Mouse (Mus musculus): ENCODE measurements around the gene Ncor2. TPM values are rescaled to one million over a fixed set of nuclear protein-coding genes. Genes with fewer than 3 reads are reported as not detected.

Ncor2 gene
- total and polyA plus RNA-seq, 3 experiments: 5.0 to 46.8 TPM; not detected in 1

DNA sequence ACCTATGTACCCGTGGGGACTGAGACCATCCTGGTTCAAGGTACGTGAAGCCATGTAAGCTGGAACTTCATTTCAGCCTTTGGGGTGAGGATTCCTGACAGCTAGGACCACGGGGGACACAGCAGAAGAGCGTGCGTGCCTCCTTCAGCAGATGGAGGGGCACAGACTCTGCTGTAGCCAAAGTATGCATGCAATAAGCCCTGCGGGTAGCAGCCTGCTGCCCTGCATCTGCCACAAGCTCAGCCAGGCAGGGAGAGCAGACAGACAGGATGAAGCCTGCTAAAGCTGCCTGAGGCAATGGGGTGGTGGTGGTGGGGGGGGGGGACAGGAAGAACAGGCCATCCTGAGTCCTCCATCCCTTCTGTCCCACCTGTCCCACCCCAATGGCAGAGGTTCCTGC lies 135.6 kb downstream of the Ncor2 start:
- no peak overlapping the region for H3K9ac ChIP-seq (ENCODE audit: control insufficient read depth, low read depth, low read length, poor library complexity, severe bottlenecking)
- TF ChIP-seq ELF1 (IDR thresholded peaks at IDR 0.05; ENCODE audit: low read depth, low read length) (no peak), JUND (IDR thresholded peaks at IDR 0.05; ENCODE audit: low read depth, low read length) (no peak), ETS1 (IDR thresholded peaks at IDR 0.05; ENCODE audit: low read depth, low read length) (no peak), MYB (IDR thresholded peaks at IDR 0.05; ENCODE audit: low read depth, low read length) (no peak), ZKSCAN1 (IDR thresholded peaks at IDR 0.05; ENCODE audit: low read depth, low read length) (no peak)
- H3K79me2 ChIP-seq (ENCODE audit: control insufficient read depth, insufficient read depth, low read length, poor library complexity): no peaks in the 10 kb centered on the region
- no peak overlapping the region for H3K27ac ChIP-seq (ENCODE audit: control insufficient read depth, low read depth, low read length)
- H3K36me3 ChIP-seq (ENCODE audit: control insufficient read depth in 1 of 2, insufficient read depth in 2 of 2, low read length in 2 of 2): no peaks in the 10 kb centered on the region; a peak in 1 of 4 replicates
- no peaks in the 10 kb centered on the region for H3K9me3 ChIP-seq (replicated peaks; ENCODE audit: insufficient read depth, low read length)
- no peaks in the 10 kb centered on the region for H3K4me1 ChIP-seq (ENCODE audit: control insufficient read depth in 1 of 2, insufficient read depth in 2 of 2, low read length in 2 of 2)
- H3K27me3 ChIP-seq (ENCODE audit: control insufficient read depth in 1 of 2, insufficient read depth in 2 of 2, low read length in 2 of 2): no peaks in the 10 kb centered on the region
- no peak for DNase-seq (ENCODE audit: low read depth, low spot score)
- no peak overlapping the region for H3K4me3 ChIP-seq (ENCODE audit: control insufficient read depth in 1 of 2, insufficient read depth in 1 of 2, low read depth in 2 of 2, low read length in 2 of 2)

DNA sequence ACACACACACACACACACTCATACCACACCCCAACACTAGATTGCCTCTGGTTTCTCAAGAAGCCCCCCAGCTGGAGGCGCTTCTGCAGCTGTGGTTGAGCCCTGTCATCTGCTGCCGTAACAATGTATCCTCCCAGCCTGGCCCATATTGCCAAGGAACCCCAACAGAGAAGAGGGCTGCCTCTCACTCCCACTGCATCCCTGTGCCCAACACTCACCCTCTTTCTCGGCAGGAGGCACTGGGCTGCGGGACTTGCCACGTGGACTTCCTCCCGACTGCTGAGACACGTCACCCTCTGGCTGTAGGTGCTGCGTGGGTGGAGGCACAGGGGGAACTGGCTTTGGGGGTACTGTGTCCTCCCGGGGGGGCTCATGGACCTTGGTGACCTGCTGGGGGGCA lies 137.4 kb downstream of the Ncor2 start:
- Histone ChIP-seq H3K27ac (ENCODE audit: control insufficient read depth, low read depth, low read length) (no peak overlapping the region), H3K9ac (ENCODE audit: control insufficient read depth, low read depth, low read length, poor library complexity, severe bottlenecking) (no peak overlapping the region), H3K79me2 (ENCODE audit: control insufficient read depth, insufficient read depth, low read length, poor library complexity) (no peaks in the 10 kb centered on the region), H3K9me3 (replicated peaks; ENCODE audit: insufficient read depth, low read length) (no peaks in the 10 kb centered on the region), H3K4me1 (ENCODE audit: control insufficient read depth in 1 of 2, insufficient read depth in 2 of 2, low read length in 2 of 2) (no peaks in the 10 kb centered on the region), H3K36me3 (ENCODE audit: control insufficient read depth in 1 of 2, insufficient read depth in 2 of 2, low read length in 2 of 2) (no peaks in the 10 kb centered on the region), H3K27me3 (ENCODE audit: control insufficient read depth in 1 of 2, insufficient read depth in 2 of 2, low read length in 2 of 2) (no peaks in the 10 kb centered on the region), H3K4me3 (ENCODE audit: control insufficient read depth in 1 of 2, insufficient read depth in 1 of 2, low read depth in 2 of 2, low read length in 2 of 2) (no peak overlapping the region)
- no peak for TF ChIP-seq MXI1 (IDR thresholded peaks at IDR 0.05; ENCODE audit: low read depth, low read length)
- no peak for TF ChIP-seq TCF12 (IDR thresholded peaks at IDR 0.05; ENCODE audit: low read depth, low read length)
- no peak for TF ChIP-seq USF2 (IDR thresholded peaks at IDR 0.05; ENCODE audit: borderline replicate concordance in 1 of 2, insufficient read depth in 1 of 2, low read depth in 1 of 2, low read length in 2 of 2)
- TF ChIP-seq SIN3A (IDR thresholded peaks at IDR 0.05; ENCODE audit: low read length): no peak
- no peak for TF ChIP-seq CHD2 (IDR thresholded peaks at IDR 0.05; ENCODE audit: low read length)
- TF ChIP-seq POLR2A (IDR thresholded peaks at IDR 0.05; ENCODE audit: control insufficient read depth in 1 of 2, insufficient read depth in 1 of 2, low read depth in 1 of 2, low read length in 2 of 2, poor library complexity in 1 of 2): no peak
- TF ChIP-seq RCOR1 (IDR thresholded peaks at IDR 0.05; ENCODE audit: low read depth, low read length): no peak
- TF ChIP-seq BHLHE40 (IDR thresholded peaks at IDR 0.05; ENCODE audit: borderline replicate concordance, low read depth, low read length): no peak
- TF ChIP-seq KAT2A (conservative IDR thresholded peaks at IDR 0.05; ENCODE audit: low read depth, low read length): no peak
- TF ChIP-seq ZNF384 (IDR thresholded peaks at IDR 0.05; ENCODE audit: low read depth, low read length): no peak
- no peak for TF ChIP-seq MYC (IDR thresholded peaks at IDR 0.05; ENCODE audit: low read depth, low read length)
- TF ChIP-seq UBTF (IDR thresholded peaks at IDR 0.05; ENCODE audit: borderline replicate concordance, insufficient read depth, low read depth, low read length): no peak
- no peak for TF ChIP-seq SMC3 (IDR thresholded peaks at IDR 0.05; ENCODE audit: low read depth, low read length)
- no peak for TF ChIP-seq POLR2AphosphoS5 (IDR thresholded peaks at IDR 0.05; ENCODE audit: borderline replicate concordance, low read depth, low read length)
- no peak for TF ChIP-seq RAD21 (IDR thresholded peaks at IDR 0.05; ENCODE audit: low read depth, low read length)
- TF ChIP-seq MAZ (IDR thresholded peaks at IDR 0.05; ENCODE audit: low read depth, low read length): no peak
- no peak for TF ChIP-seq GATA1 (IDR thresholded peaks at IDR 0.05; ENCODE audit: low read depth, low read length)
- TF ChIP-seq ZMIZ1 (IDR thresholded peaks at IDR 0.05; ENCODE audit: low read depth, low read length): no peak
- no peak for TF ChIP-seq JUND (IDR thresholded peaks at IDR 0.05; ENCODE audit: low read depth, low read length)
- no peak for TF ChIP-seq MAX (IDR thresholded peaks at IDR 0.05; ENCODE audit: low read length)
- no peak for DNase-seq (ENCODE audit: low read depth, low spot score)
